Mouse (Mus musculus) E14TG2a.4 (cell line): ENCODE results near the gene Coro1c.
A peak's percentile ranks its signal among the peaks of the same experiment; 100 is the strongest.

ENCODE experiments used
- H3K27me3 ChIP-seq: 2 replicates; pipeline ENCODE4 v1.6.1; 2014; ENCODE audit warnings: low read length, control low read depth; ENCODE audit not compliant: insufficient read depth
- H3K36me3 ChIP-seq: 2 replicates; pipeline ENCODE4 v1.6.1; 2014; ENCODE audit warnings: low read length, control low read depth; ENCODE audit not compliant: insufficient read depth
- H3K4me1 ChIP-seq: replicated peaks from 2 replicates; pipeline ENCODE4 v1.6.1; 2014; ENCODE audit warnings: low read depth, low read length, control low read depth
- H3K4me3 ChIP-seq: replicated peaks from 2 replicates; pipeline ENCODE4 v1.5.1; 2014; ENCODE audit warnings: mild to moderate bottlenecking, low read length
- H3K9me3 ChIP-seq: 2 replicates; pipeline ENCODE4 v1.6.1; 2014; ENCODE audit warnings: low read length, control low read depth
- CTCF ChIP-seq: conservative IDR thresholded peaks from 2 replicates; pipeline ENCODE4 v1.5.1; 2014; ENCODE audit warnings: low read length
- NANOG ChIP-seq: IDR thresholded peaks from 2 replicates; pipeline ENCODE4 v1.6.1; 2014; ENCODE audit warnings: borderline replicate concordance, low read length, mixed read lengths
- POU5F1 ChIP-seq: IDR thresholded peaks from 2 replicates; pipeline ENCODE4 v1.6.1; 2014; ENCODE audit warnings: low read length, borderline replicate concordance

Gene Coro1c

GRCm38 (mm10) chr5:113932310-113932709 lies 23.8 kb upstream of the Coro1c start:
- TF ChIP-seq POU5F1 (no peak), CTCF (no peak), NANOG (no peak)
- no peaks in the 10 kb centered on the region for H3K27me3 ChIP-seq
- H3K4me1 ChIP-seq, result peaks cover 52% of the 10 kb centered on the region
- H3K4me3 ChIP-seq, result no peak overlapping the region
- H3K36me3 ChIP-seq, result no peaks in the 10 kb centered on the region
- H3K9me3 ChIP-seq, result peaks cover 9% of the 10 kb centered on the region

- peaks cover 49% of the 10 kb centered on the region for H3K4me1 ChIP-seq
- H3K36me3 ChIP-seq, result no peaks in the 10 kb centered on the region
- TF ChIP-seq NANOG (no peak), CTCF (no peak), POU5F1 (no peak)
- peak overlapping the region; percentile 64 for H3K4me3 ChIP-seq
- no peaks in the 10 kb centered on the region for H3K27me3 ChIP-seq
- peaks cover 9% of the 10 kb centered on the region for H3K9me3 ChIP-seq
These were observed 22.4 kb upstream of the Coro1c start for GRCm38 (mm10) chr5:113930648-113931609.

- TF ChIP-seq CTCF (no peak), NANOG (no peak), POU5F1 (no peak)
- Histone ChIP-seq H3K36me3 (no peaks in the 10 kb centered on the region), H3K27me3 (no peaks in the 10 kb centered on the region), H3K4me3 (no peak overlapping the region; the same call in 1 of the 2 replicates), H3K9me3 (peaks cover 9% of the 10 kb centered on the region), H3K4me1 (peaks cover 55% of the 10 kb centered on the region)
These were observed 21.5 kb upstream of the Coro1c start for GRCm38 (mm10) chr5:113929950-113930647.

GRCm38 (mm10) chr5:113929526-113929925 lies 21.0 kb upstream of the Coro1c start:
- no peaks in the 10 kb centered on the region for H3K36me3 ChIP-seq
- TF ChIP-seq POU5F1 (no peak), NANOG (no peak), CTCF (no peak)
- H3K4me1 ChIP-seq, result peaks cover 51% of the 10 kb centered on the region
- no peaks in the 10 kb centered on the region for H3K27me3 ChIP-seq
- no peak overlapping the region; the same call in 1 of the 2 replicates for H3K4me3 ChIP-seq
- peaks cover 9% of the 10 kb centered on the region for H3K9me3 ChIP-seq

- Histone ChIP-seq H3K36me3 (no peaks in the 10 kb centered on the region), H3K4me3 (no peak overlapping the region), H3K27me3 (no peaks in the 10 kb centered on the region), H3K9me3 (peaks cover 9% of the 10 kb centered on the region), H3K4me1 (peaks cover 22% of the 10 kb centered on the region)
- TF ChIP-seq CTCF (no peak), POU5F1 (no peak), NANOG (no peak)
These were observed 16.1 kb upstream of the Coro1c start for GRCm38 (mm10) chr5:113924608-113925007.

GRCm38 (mm10) chr5:113921310-113922166 lies 13.0 kb upstream of the Coro1c start:
- H3K4me3 ChIP-seq, result no peak overlapping the region
- TF ChIP-seq NANOG (no peak), CTCF (no peak), POU5F1 (no peak)
- no peaks in the 10 kb centered on the region for H3K36me3 ChIP-seq
- H3K4me1 ChIP-seq, result peaks cover 28% of the 10 kb centered on the region
- no peaks in the 10 kb centered on the region for H3K9me3 ChIP-seq
- no peaks in the 10 kb centered on the region for H3K27me3 ChIP-seq

- peaks cover 22% of the 10 kb centered on the region for H3K4me1 ChIP-seq
- no peak overlapping the region for H3K4me3 ChIP-seq
- no peaks in the 10 kb centered on the region for H3K36me3 ChIP-seq
- H3K9me3 ChIP-seq, result no peaks in the 10 kb centered on the region
- no peaks in the 10 kb centered on the region for H3K27me3 ChIP-seq
- TF ChIP-seq CTCF, result no peak
- no peak for TF ChIP-seq POU5F1
- no peak for TF ChIP-seq NANOG
These were observed 10.5 kb upstream of the Coro1c start for GRCm38 (mm10) chr5:113919060-113919459.
